In the genomic region with DNA sequence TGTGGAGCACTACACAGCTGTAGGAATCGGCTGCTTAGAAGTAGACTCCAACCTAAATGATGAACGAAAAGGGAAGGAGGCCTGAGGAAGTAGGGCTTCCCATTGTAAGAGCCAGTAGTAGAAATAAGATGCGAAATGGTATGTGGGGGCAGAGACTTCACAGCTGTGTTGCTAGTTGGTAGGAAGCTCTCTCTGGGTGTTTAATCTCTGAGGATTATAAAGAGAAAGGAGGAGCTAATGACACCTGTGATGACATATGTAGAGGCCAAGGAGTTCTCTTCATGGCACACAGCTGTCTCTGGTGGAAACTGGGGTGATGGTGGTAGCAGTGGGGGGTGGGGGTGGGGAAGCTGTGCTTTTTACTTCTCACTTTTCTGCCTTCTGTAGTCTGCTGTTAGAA, we compare ENCODE assay signal across 15 mouse cellular contexts. TPM values are rescaled to one million over a fixed set of nuclear protein-coding genes. Genes with fewer than 3 reads are reported as not detected.
DNase-seq lines count a peak whose midpoint lies in the region; ATAC-seq lines count a peak whose summit lies in the region.
"Had no signal": no experiment of that assay in that cellular context is flagged by ENCODE, and none has a peak within 500 bp of the region (broad histone marks: within the 10 kb centered on the region; RNA-seq: fewer than 3 reads in every experiment).

No protein-coding gene starts in this region.

- H3K9ac ChIP-seq in intestine, embryonic 16.5 days (ENCODE audit: low read depth, low read length) = no peak overlapping the region
- H3K9ac ChIP-seq in intestine, embryonic 15.5 days = no peak overlapping the region
- no peak overlapping the region for H3K9ac ChIP-seq in forebrain, embryonic 16.5 days (replicated peaks; ENCODE audit: low read depth, low read length)
- H3K9ac ChIP-seq: embryonic facial prominence, embryonic 15.5 days had no signal

- H3K4me3 ChIP-seq in intestine, embryonic 16.5 days (ENCODE audit: low read length) = no peak overlapping the region
- no peak overlapping the region for H3K4me3 ChIP-seq in intestine, embryonic 15.5 days (replicated peaks)
- no peak overlapping the region for H3K4me3 ChIP-seq in embryonic facial prominence, embryonic 10.5 days
- H3K4me3 ChIP-seq in forebrain, embryonic 16.5 days (replicated peaks; ENCODE audit: low read length) = no peak overlapping the region
- H3K4me3 ChIP-seq: embryonic facial prominence, embryonic 15.5 days had no signal

- H3K27me3 ChIP-seq in intestine, embryonic 16.5 days (replicated peaks; ENCODE audit: control insufficient read depth, insufficient read depth, low read length) = no peaks in the 10 kb centered on the region
- H3K27me3 ChIP-seq in intestine, embryonic 15.5 days (replicated peaks) = no peaks in the 10 kb centered on the region
- H3K27me3 ChIP-seq in embryonic facial prominence, embryonic 10.5 days (replicated peaks; ENCODE audit: low read depth, poor library complexity, severe bottlenecking) = no peaks in the 10 kb centered on the region
- H3K27me3 ChIP-seq in forebrain, embryonic 16.5 days (replicated peaks; ENCODE audit: control insufficient read depth, insufficient read depth, low read length) = no peaks in the 10 kb centered on the region
- H3K27me3 ChIP-seq: embryonic facial prominence, embryonic 15.5 days; Patski had no signal

- H3K9me3 ChIP-seq in intestine, embryonic 16.5 days (ENCODE audit: control insufficient read depth, low read length) = no peaks in the 10 kb centered on the region
- no peaks in the 10 kb centered on the region for H3K9me3 ChIP-seq in intestine, embryonic 15.5 days
- no peaks in the 10 kb centered on the region for H3K9me3 ChIP-seq in embryonic facial prominence, embryonic 10.5 days
- H3K9me3 ChIP-seq in forebrain, embryonic 16.5 days (ENCODE audit: control insufficient read depth, low read length) = no peaks in the 10 kb centered on the region
- H3K9me3 ChIP-seq: embryonic facial prominence, embryonic 15.5 days had no signal

- peak overlapping the region; percentile 41; the same call in 1 of the 2 replicates for H3K27ac ChIP-seq in intestine, embryonic 16.5 days (ENCODE audit: low read length)
- H3K27ac ChIP-seq in intestine, embryonic 15.5 days = no peak overlapping the region
- H3K27ac ChIP-seq in embryonic facial prominence, embryonic 10.5 days (replicated peaks) = no peak overlapping the region
- H3K27ac ChIP-seq in forebrain, embryonic 16.5 days (ENCODE audit: low read length) = no peak overlapping the region
- H3K27ac ChIP-seq: embryonic facial prominence, embryonic 15.5 days had no signal

- 86% methylated on average over 3 of the region's 3 CpGs for WGBS in intestine, embryonic 16.5 days
- 78% methylated on average over 3 of the region's 3 CpGs for WGBS in intestine, embryonic 15.5 days
- 91% methylated on average over 3 of the region's 3 CpGs for WGBS in embryonic facial prominence, embryonic 10.5 days
- 90% methylated on average over 3 of the region's 3 CpGs for WGBS in forebrain, embryonic 16.5 days

- no peak for ATAC-seq in intestine, embryonic 16.5 days
- ATAC-seq in intestine, embryonic 15.5 days = no peak
- ATAC-seq in neutrophil, adult 5-6 weeks (ENCODE audit: extremely low read depth, insufficient number of reproducible peaks, low FRiP score, poor library complexity, severe bottlenecking) = peak; percentile 60
- no peak for ATAC-seq in forebrain, embryonic 16.5 days
- ATAC-seq: forebrain, embryonic 14.5 days; Patski had no signal

- H3K36me3 ChIP-seq in intestine, embryonic 16.5 days (ENCODE audit: control insufficient read depth, insufficient read depth, low read length) = no peaks in the 10 kb centered on the region
- no peaks in the 10 kb centered on the region for H3K36me3 ChIP-seq in intestine, embryonic 15.5 days
- H3K36me3 ChIP-seq in embryonic facial prominence, embryonic 10.5 days (replicated peaks) = peaks cover 14% of the 10 kb centered on the region
- no peaks in the 10 kb centered on the region for H3K36me3 ChIP-seq in forebrain, embryonic 16.5 days (ENCODE audit: control insufficient read depth, insufficient read depth)
- H3K36me3 ChIP-seq: embryonic facial prominence, embryonic 15.5 days had no signal

- H3K4me2 ChIP-seq in intestine, embryonic 16.5 days (ENCODE audit: low read depth, low read length) = no peak overlapping the region
- no peak overlapping the region for H3K4me2 ChIP-seq in intestine, embryonic 15.5 days (replicated peaks)
- H3K4me2 ChIP-seq in forebrain, embryonic 16.5 days (ENCODE audit: low read length) = no peak overlapping the region
- H3K4me2 ChIP-seq: embryonic facial prominence, embryonic 15.5 days had no signal

- H3K4me1 ChIP-seq in intestine, embryonic 16.5 days (ENCODE audit: control insufficient read depth, insufficient read depth, low read length) = peaks cover 9% of the 10 kb centered on the region
- H3K4me1 ChIP-seq in intestine, embryonic 15.5 days (replicated peaks) = peaks cover 2% of the 10 kb centered on the region; the same call in 1 of the 2 replicates
- no peaks in the 10 kb centered on the region for H3K4me1 ChIP-seq in embryonic facial prominence, embryonic 10.5 days
- peaks cover 6% of the 10 kb centered on the region for H3K4me1 ChIP-seq in forebrain, embryonic 16.5 days (replicated peaks; ENCODE audit: control insufficient read depth, insufficient read depth, low read length)
- H3K4me1 ChIP-seq: embryonic facial prominence, embryonic 15.5 days had no signal

- peak; percentile 45 for DNase-seq in CD4-positive, CD25-positive, alpha-beta regulatory T cell, adult 2 months (ENCODE audit: low read depth, low spot score)
- DNase-seq in induced T-regulatory cell, adult 2 months (ENCODE audit: low read depth) = peak; percentile 43
- no peak for DNase-seq in embryonic facial prominence, embryonic 10.5 days (ENCODE audit: low spot score)
- no peak for DNase-seq in urinary bladder, adult 18-20 months (ENCODE audit: low spot score in 2 of 2)
- DNase-seq: adrenal gland, adult 8-10 months; gastrocnemius, postnatal 36 days; heart, postnatal 36 days; kidney, adult 2 months had no signal

RNA-seq across cellular contexts. Expression of gene Lims1, which starts 27.3 kb away (rescaled TPM):
- 120 and 124 TPM in 2 replicates for polyA plus RNA-seq in intestine, embryonic 16.5 days (2015; fragmentation: Nextera tagmentation; extraction: Ambion mirVana)
- 131 and 143 TPM in 2 replicates for polyA plus RNA-seq in intestine, embryonic 15.5 days (2015; fragmentation: Nextera tagmentation; extraction: Ambion mirVana)
- 52.9 and 61.9 TPM in 2 replicates for total RNA-seq in neutrophil, adult 5-6 weeks (2017)
- polyA plus RNA-seq in embryonic facial prominence, embryonic 10.5 days (2016; fragmentation: Nextera tagmentation; extraction: Ambion mirVana) = 107 and 108 TPM in 2 replicates
- 64.2 and 73.6 TPM in 2 replicates for polyA plus RNA-seq in forebrain, embryonic 16.5 days (2015; fragmentation: Nextera tagmentation; extraction: Ambion mirVana)

Comparison
In these comparisons a context has a peak if more than half of its experiments do, and no peak if none do; other contexts are left out.
1. DNase-seq: peak in CD4-positive, CD25-positive, alpha-beta regulatory T cell, adult 2 months (single experiment) and induced T-regulatory cell, adult 2 months (single experiment); none in embryonic facial prominence, embryonic 10.5 days (single experiment) and urinary bladder, adult 18-20 months (0 of 2).